Mouse (Mus musculus): ENCODE measurements at regions not wholly inside any gene's neighbourhood (a gene's known extent, or its start where the extent isn't known, plus 50 kb on each side); places are given as distances from the start of the nearest gene placed in this dataset.

DNA sequence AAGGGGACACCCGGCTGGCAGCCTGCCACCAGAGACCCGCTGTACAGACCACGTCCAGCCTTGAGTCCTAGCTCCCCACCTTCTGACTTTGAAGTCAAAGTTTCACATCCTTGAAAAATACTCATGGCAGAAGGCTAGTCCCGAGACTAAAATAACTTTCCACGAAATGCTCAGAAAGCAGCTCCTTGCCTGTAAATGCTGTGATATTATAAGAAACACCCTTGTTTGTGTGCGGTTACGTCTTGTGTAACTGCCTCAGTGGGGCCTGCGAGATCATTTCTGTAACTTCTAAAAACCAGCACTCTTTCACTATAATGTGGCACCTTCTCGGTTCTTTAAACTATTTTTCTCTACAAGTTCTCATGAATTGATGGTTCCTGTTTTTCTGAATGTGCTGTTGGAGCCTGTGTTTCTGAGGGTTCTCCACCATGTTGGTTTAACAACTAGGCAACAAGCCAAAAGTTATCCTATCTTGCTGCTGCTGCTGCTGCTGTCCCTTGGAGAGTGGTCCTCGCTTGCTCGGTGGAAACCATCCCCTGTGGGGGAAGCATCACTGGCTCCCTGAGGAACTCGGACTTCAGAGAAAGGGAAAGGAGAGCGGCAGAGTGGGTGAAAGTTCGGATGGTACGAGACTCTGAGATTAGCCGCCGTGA lies 176.3 kb upstream of the Spdye4c start:
- no peak overlapping the region for H3K4me3 ChIP-seq (ENCODE audit: insufficient read depth, low read depth, low read length)
- TF ChIP-seq CTCF (IDR thresholded peaks at IDR 0.05; ENCODE audit: low read depth, low read length), result no peak
- no peak for TF ChIP-seq POLR2A (IDR thresholded peaks at IDR 0.05; ENCODE audit: extremely low read depth, insufficient read depth, low read length)
- H3K79me2 ChIP-seq (ENCODE audit: control insufficient read depth, insufficient read depth, low read length), result no peaks in the 10 kb centered on the region
- no peak overlapping the region for H3K9ac ChIP-seq (ENCODE audit: low read depth, low read length)
- no peaks in the 10 kb centered on the region for H3K36me3 ChIP-seq (ENCODE audit: control insufficient read depth, insufficient read depth, low read length)
- WGBS, result 85% methylated on average over 17 of the region's 17 CpGs
- DNase-seq (ENCODE audit: extremely low read depth, low read depth, low spot score), result no peak
- H3K27ac ChIP-seq (replicated peaks; ENCODE audit: insufficient read depth, low read depth, low read length), result no peak overlapping the region
- H3K4me1 ChIP-seq (ENCODE audit: control insufficient read depth, insufficient read depth, low read length), result peaks cover under 1% of the 10 kb centered on the region; the same call in 1 of the 2 replicates
- H3K27me3 ChIP-seq (ENCODE audit: control insufficient read depth, insufficient read depth, low read length), result no peaks in the 10 kb centered on the region

- no peaks in the 10 kb centered on the region for H3K36me3 ChIP-seq (ENCODE audit: control insufficient read depth, insufficient read depth, low read length)
- no peak overlapping the region for H3K9ac ChIP-seq (ENCODE audit: low read depth, low read length)
- TF ChIP-seq POLR2A (IDR thresholded peaks at IDR 0.05; ENCODE audit: extremely low read depth, insufficient read depth, low read length), result no peak
- TF ChIP-seq CTCF (IDR thresholded peaks at IDR 0.05; ENCODE audit: low read depth, low read length), result no peak
- H3K27ac ChIP-seq (replicated peaks; ENCODE audit: insufficient read depth, low read depth, low read length), result no peak overlapping the region
- H3K79me2 ChIP-seq (ENCODE audit: control insufficient read depth, insufficient read depth, low read length), result no peaks in the 10 kb centered on the region
- no peaks in the 10 kb centered on the region for H3K27me3 ChIP-seq (ENCODE audit: control insufficient read depth, insufficient read depth, low read length)
- DNase-seq (ENCODE audit: extremely low read depth, low read depth, low spot score), result no peak
- whole genome bisulfite sequencing, result 53% methylated on average over 7 of the region's 7 CpGs
- peaks cover 3% of the 10 kb centered on the region; the same call in 1 of the 2 replicates for H3K4me1 ChIP-seq (ENCODE audit: control insufficient read depth, insufficient read depth, low read length)
- no peak overlapping the region for H3K4me3 ChIP-seq (ENCODE audit: insufficient read depth, low read depth, low read length)
Observed at GRCm38 (mm10) chr2:128416416-128416815, 174.6 kb upstream of the Spdye4c start.

DNA sequence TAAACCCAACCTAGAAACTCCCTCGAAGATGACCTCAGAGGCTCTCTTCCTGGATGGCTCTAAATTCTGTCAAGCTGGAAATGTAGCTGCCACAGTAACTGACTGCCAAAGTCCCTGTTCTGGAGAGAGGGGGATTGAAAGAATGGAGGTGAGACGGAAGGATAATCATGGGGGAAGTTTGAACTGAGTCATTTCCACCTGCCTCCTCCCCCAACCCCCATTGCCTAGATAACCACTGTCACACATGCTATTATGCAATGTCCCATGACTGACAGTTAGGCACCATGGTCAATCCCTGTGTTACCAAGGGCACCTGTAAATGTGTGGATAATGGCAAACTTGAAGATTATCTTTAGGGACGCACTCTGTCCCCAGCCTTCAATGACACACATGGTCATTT lies 172.0 kb upstream of the Spdye4c start:
- 76% methylated on average over 3 of the region's 3 CpGs for WGBS
- Histone ChIP-seq H3K79me2 (ENCODE audit: control insufficient read depth, insufficient read depth, low read length) (no peaks in the 10 kb centered on the region), H3K4me1 (ENCODE audit: control insufficient read depth, insufficient read depth, low read length) (peaks cover 7% of the 10 kb centered on the region; the same call in 1 of the 2 replicates), H3K27ac (replicated peaks; ENCODE audit: insufficient read depth, low read depth, low read length) (no peak overlapping the region), H3K36me3 (ENCODE audit: control insufficient read depth, insufficient read depth, low read length) (no peaks in the 10 kb centered on the region), H3K27me3 (ENCODE audit: control insufficient read depth, insufficient read depth, low read length) (no peaks in the 10 kb centered on the region), H3K4me3 (ENCODE audit: insufficient read depth, low read depth, low read length) (no peak overlapping the region), H3K9ac (ENCODE audit: low read depth, low read length) (no peak overlapping the region)
- no peak for DNase-seq (ENCODE audit: extremely low read depth, low read depth, low spot score)
- TF ChIP-seq CTCF (IDR thresholded peaks at IDR 0.05; ENCODE audit: low read depth, low read length) (no peak), POLR2A (IDR thresholded peaks at IDR 0.05; ENCODE audit: extremely low read depth, insufficient read depth, low read length) (no peak)

DNA sequence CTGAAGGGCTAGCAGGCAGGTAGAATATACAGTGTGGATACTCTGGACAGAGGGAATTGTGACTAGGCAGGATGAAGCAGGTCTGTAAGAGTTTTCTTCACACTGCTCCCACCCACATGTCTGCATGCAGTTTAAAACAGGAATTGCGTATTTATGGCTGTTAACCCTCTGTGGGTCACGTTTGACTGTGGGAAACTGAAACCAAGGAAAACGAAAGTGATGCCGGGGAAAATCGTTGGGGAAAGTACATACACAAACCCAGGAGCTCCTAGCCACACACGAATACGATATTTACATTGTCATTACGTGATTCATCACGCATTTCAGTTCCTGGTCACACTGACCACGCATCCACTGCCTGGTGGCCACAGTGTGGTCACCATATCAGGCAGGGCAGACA lies 170.6 kb upstream of the Spdye4c start:
- Histone ChIP-seq H3K27me3 (ENCODE audit: control insufficient read depth, insufficient read depth, low read length) (no peaks in the 10 kb centered on the region), H3K27ac (replicated peaks; ENCODE audit: insufficient read depth, low read depth, low read length) (no peak overlapping the region), H3K4me3 (ENCODE audit: insufficient read depth, low read depth, low read length) (no peak overlapping the region; the same call in 1 of the 2 replicates), H3K36me3 (ENCODE audit: control insufficient read depth, insufficient read depth, low read length) (no peaks in the 10 kb centered on the region), H3K4me1 (ENCODE audit: control insufficient read depth, insufficient read depth, low read length) (peaks cover 9% of the 10 kb centered on the region; the same call in 1 of the 2 replicates), H3K9ac (ENCODE audit: low read depth, low read length) (peak overlapping the region; percentile 12; the same call in 1 of the 2 replicates), H3K79me2 (ENCODE audit: control insufficient read depth, insufficient read depth, low read length) (no peaks in the 10 kb centered on the region)
- no peak for DNase-seq (ENCODE audit: extremely low read depth, low read depth, low spot score)
- WGBS, result 57% methylated on average over 10 of the region's 10 CpGs
- TF ChIP-seq POLR2A (IDR thresholded peaks at IDR 0.05; ENCODE audit: extremely low read depth, insufficient read depth, low read length), result no peak
- no peak for TF ChIP-seq CTCF (IDR thresholded peaks at IDR 0.05; ENCODE audit: low read depth, low read length)

- DNase-seq (ENCODE audit: extremely low read depth, low read depth, low spot score), result no peak
Observed at GRCm38 (mm10) chr2:128422677-128423076, 168.3 kb upstream of the Spdye4c start.

GRCm38 (mm10) chr2:128424236-128424635 lies 166.8 kb upstream of the Spdye4c start:
- H3K79me2 ChIP-seq (ENCODE audit: control insufficient read depth, insufficient read depth, low read length), result no peaks in the 10 kb centered on the region
- 74% methylated on average over 7 of the region's 7 CpGs for WGBS
- no peak for DNase-seq (ENCODE audit: extremely low read depth, low read depth, low spot score)
- H3K36me3 ChIP-seq (ENCODE audit: control insufficient read depth, insufficient read depth, low read length), result no peaks in the 10 kb centered on the region
- peaks cover 12% of the 10 kb centered on the region for H3K4me1 ChIP-seq (ENCODE audit: control insufficient read depth, insufficient read depth, low read length)
- no peak overlapping the region for H3K27ac ChIP-seq (replicated peaks; ENCODE audit: insufficient read depth, low read depth, low read length)
- TF ChIP-seq POLR2A (IDR thresholded peaks at IDR 0.05; ENCODE audit: extremely low read depth, insufficient read depth, low read length), result no peak
- TF ChIP-seq CTCF (IDR thresholded peaks at IDR 0.05; ENCODE audit: low read depth, low read length), result no peak
- no peak overlapping the region for H3K9ac ChIP-seq (ENCODE audit: low read depth, low read length)
- H3K27me3 ChIP-seq (ENCODE audit: control insufficient read depth, insufficient read depth, low read length), result no peaks in the 10 kb centered on the region
- H3K4me3 ChIP-seq (ENCODE audit: insufficient read depth, low read depth, low read length), result no peak overlapping the region

More at GRCm38 (mm10) chr2:128422677-128423076, 168.3 kb upstream of the Spdye4c start:
- no peaks in the 10 kb centered on the region for H3K36me3 ChIP-seq (ENCODE audit: control insufficient read depth, insufficient read depth, low read length)
- peak overlapping the region; percentile 24; the same call in 1 of the 2 replicates for H3K27ac ChIP-seq (replicated peaks; ENCODE audit: insufficient read depth, low read depth, low read length)
- peaks cover 12% of the 10 kb centered on the region for H3K4me1 ChIP-seq (ENCODE audit: control insufficient read depth, insufficient read depth, low read length)
- H3K27me3 ChIP-seq (ENCODE audit: control insufficient read depth, insufficient read depth, low read length), result no peaks in the 10 kb centered on the region
- TF ChIP-seq POLR2A (IDR thresholded peaks at IDR 0.05; ENCODE audit: extremely low read depth, insufficient read depth, low read length) (no peak), CTCF (IDR thresholded peaks at IDR 0.05; ENCODE audit: low read depth, low read length) (peak; percentile 65)
- no peak overlapping the region for H3K9ac ChIP-seq (ENCODE audit: low read depth, low read length)
- 38% methylated on average over 6 of the region's 6 CpGs for WGBS
- H3K79me2 ChIP-seq (ENCODE audit: control insufficient read depth, insufficient read depth, low read length), result no peaks in the 10 kb centered on the region
- H3K4me3 ChIP-seq (ENCODE audit: insufficient read depth, low read depth, low read length), result no peak overlapping the region
